Mouse (Mus musculus): Measurements from ENCODE around the gene Map3k6. TPM values are rescaled to one million over a fixed set of nuclear protein-coding genes. Genes with fewer than 3 reads are reported as not detected.
A peak's percentile ranks its signal among the peaks of the same experiment; 100 is the strongest.

The Map3k6 gene
- polyA plus RNA-seq, 1 experiment from 2014 or later, result 8.6 TPM

GRCm38 (mm10) chr4:133257230-133257629 is 16.6 kb downstream of the Map3k6 start:
- Histone ChIP-seq H3K9ac (no peak overlapping the region), H3K4me1 (peaks cover 9% of the 10 kb centered on the region; the same call in 1 of the 2 replicates), H3K4me3 (replicated peaks) (peak overlapping the region; percentile 14; the same call in 1 of the 2 replicates), H3K27ac (peak overlapping the region; percentile 68), H3K4me2 (peak overlapping the region; percentile 47), H3K9me3 (no peaks in the 10 kb centered on the region), H3K27me3 (replicated peaks) (peaks cover 7% of the 10 kb centered on the region), H3K36me3 (no peaks in the 10 kb centered on the region)
- no peak for ATAC-seq (ENCODE audit: insufficient read depth, low FRiP score, low read depth)
- WGBS, result 28% methylated on average over 12 of the region's 12 CpGs

GRCm38 (mm10) chr4:133257798-133258408 is 17.3 kb downstream of the Map3k6 start:
- peak; percentile 67 for ATAC-seq (ENCODE audit: insufficient read depth, low FRiP score, low read depth)
- 60% methylated on average over 12 of the region's 12 CpGs for WGBS
- no peak overlapping the region for H3K4me3 ChIP-seq (replicated peaks)
- H3K36me3 ChIP-seq, result no peaks in the 10 kb centered on the region
- H3K4me1 ChIP-seq, result peaks cover 9% of the 10 kb centered on the region; the same call in 1 of the 2 replicates
- no peaks in the 10 kb centered on the region for H3K9me3 ChIP-seq
- H3K9ac ChIP-seq, result no peak overlapping the region
- H3K27me3 ChIP-seq (replicated peaks), result peaks cover 7% of the 10 kb centered on the region
- peak overlapping the region; percentile 68 for H3K27ac ChIP-seq
- peak overlapping the region; percentile 3; the same call in 1 of the 2 replicates for H3K4me2 ChIP-seq

- peak overlapping the region; percentile 33 for H3K4me2 ChIP-seq
- peaks cover 6% of the 10 kb centered on the region; the same call in 1 of the 2 replicates for H3K4me1 ChIP-seq
- no peaks in the 10 kb centered on the region for H3K9me3 ChIP-seq
- ATAC-seq (ENCODE audit: insufficient read depth, low FRiP score, low read depth), result 0 out of 2 replicates have a peak, but pooled peaks have one; percentile 14
- no peak overlapping the region for H3K9ac ChIP-seq
- H3K36me3 ChIP-seq, result peaks cover 26% of the 10 kb centered on the region
- H3K4me3 ChIP-seq (replicated peaks), result peak overlapping the region; percentile 26; the same call in 1 of the 2 replicates
- peak overlapping the region; percentile 57 for H3K27ac ChIP-seq
- WGBS, result 55% methylated on average over 10 of the region's 10 CpGs
- peaks cover 1% of the 10 kb centered on the region for H3K27me3 ChIP-seq (replicated peaks)
Measured at GRCm38 (mm10) chr4:133261641-133262374, 21.2 kb downstream of the Map3k6 start.

- Histone ChIP-seq H3K27me3 (replicated peaks) (no peaks in the 10 kb centered on the region), H3K36me3 (peaks cover 30% of the 10 kb centered on the region), H3K4me2 (peak overlapping the region; percentile 33), H3K4me3 (replicated peaks) (peak overlapping the region; percentile 26), H3K4me1 (peaks cover 3% of the 10 kb centered on the region; the same call in 1 of the 2 replicates), H3K9me3 (no peaks in the 10 kb centered on the region), H3K9ac (no peak overlapping the region), H3K27ac (peak overlapping the region; percentile 57)
- ATAC-seq (ENCODE audit: insufficient read depth, low FRiP score, low read depth), result no peak
- WGBS, result 61% methylated on average over 7 of the region's 7 CpGs
Measured at GRCm38 (mm10) chr4:133262375-133262765, 21.8 kb downstream of the Map3k6 start.

- ATAC-seq (ENCODE audit: insufficient read depth, low FRiP score, low read depth), result no peak
- peaks cover 35% of the 10 kb centered on the region for H3K36me3 ChIP-seq
- H3K9me3 ChIP-seq, result no peaks in the 10 kb centered on the region
- no peak within 1 kb of the TSS for H3K9ac ChIP-seq
- 28% methylated on average over 7 of the region's 7 CpGs for WGBS
- H3K4me2 ChIP-seq, result peak within 1 kb of the TSS; percentile 33
- peak within 1 kb of the TSS; percentile 57 for H3K27ac ChIP-seq
- peaks cover 3% of the 10 kb centered on the region; the same call in 1 of the 2 replicates for H3K4me1 ChIP-seq
- no peaks in the 10 kb centered on the region for H3K27me3 ChIP-seq (replicated peaks)
- H3K4me3 ChIP-seq (replicated peaks), result peak within 1 kb of the TSS; percentile 26
Measured at GRCm38 (mm10) chr4:133262882-133263281, 22.3 kb downstream of the Map3k6 start, which contains the start of gene Sytl1. Sytl1 (minus strand) TSS chr4:133263113.

- no peak overlapping the region for H3K27ac ChIP-seq
- peaks cover 3% of the 10 kb centered on the region; the same call in 1 of the 2 replicates for H3K4me1 ChIP-seq
- ATAC-seq (ENCODE audit: insufficient read depth, low FRiP score, low read depth), result no peak
- no peaks in the 10 kb centered on the region for H3K27me3 ChIP-seq (replicated peaks)
- H3K9me3 ChIP-seq, result no peaks in the 10 kb centered on the region
- H3K9ac ChIP-seq, result no peak overlapping the region
- WGBS, result 84% methylated on average over 5 of the region's 5 CpGs
- peaks cover 43% of the 10 kb centered on the region for H3K36me3 ChIP-seq
- no peak overlapping the region for H3K4me2 ChIP-seq
- no peak overlapping the region for H3K4me3 ChIP-seq (replicated peaks)
Measured at GRCm38 (mm10) chr4:133263756-133264155, 23.1 kb downstream of the Map3k6 start.

GRCm38 (mm10) chr4:133264559-133264958 is 23.9 kb downstream of the Map3k6 start:
- no peak for ATAC-seq (ENCODE audit: insufficient read depth, low FRiP score, low read depth)
- Histone ChIP-seq H3K4me3 (replicated peaks) (no peak overlapping the region), H3K27ac (no peak overlapping the region), H3K9me3 (no peaks in the 10 kb centered on the region), H3K4me1 (peaks cover 3% of the 10 kb centered on the region; the same call in 1 of the 2 replicates), H3K4me2 (no peak overlapping the region), H3K27me3 (replicated peaks) (no peaks in the 10 kb centered on the region), H3K36me3 (peaks cover 49% of the 10 kb centered on the region), H3K9ac (no peak overlapping the region)
- WGBS, result 86% methylated on average over 2 of the region's 2 CpGs

- no peak for ATAC-seq (ENCODE audit: insufficient read depth, low FRiP score, low read depth)
Measured at GRCm38 (mm10) chr4:133265297-133265696, 24.7 kb downstream of the Map3k6 start.

GRCm38 (mm10) chr4:133265759-133266158 is 25.1 kb downstream of the Map3k6 start:
- Histone ChIP-seq H3K4me2 (no peak overlapping the region), H3K9me3 (no peaks in the 10 kb centered on the region), H3K4me3 (replicated peaks) (no peak overlapping the region), H3K27ac (no peak overlapping the region), H3K36me3 (peaks cover 55% of the 10 kb centered on the region), H3K4me1 (peaks cover 3% of the 10 kb centered on the region; the same call in 1 of the 2 replicates), H3K27me3 (replicated peaks) (no peaks in the 10 kb centered on the region), H3K9ac (no peak overlapping the region)
- no peak for ATAC-seq (ENCODE audit: insufficient read depth, low FRiP score, low read depth)
- WGBS, result 78% methylated on average over 4 of the region's 4 CpGs

More at GRCm38 (mm10) chr4:133265297-133265696, 24.7 kb downstream of the Map3k6 start:
- Histone ChIP-seq H3K36me3 (peaks cover 55% of the 10 kb centered on the region), H3K9ac (no peak overlapping the region), H3K4me2 (no peak overlapping the region), H3K27me3 (replicated peaks) (no peaks in the 10 kb centered on the region), H3K9me3 (no peaks in the 10 kb centered on the region), H3K4me1 (peaks cover 3% of the 10 kb centered on the region; the same call in 1 of the 2 replicates), H3K27ac (no peak overlapping the region), H3K4me3 (replicated peaks) (no peak overlapping the region)
- WGBS, result 90% methylated on average over 3 of the region's 3 CpGs

GRCm38 (mm10) chr4:133266248-133266880 is 25.7 kb downstream of the Map3k6 start:
- ATAC-seq (ENCODE audit: insufficient read depth, low FRiP score, low read depth), result no peak
- Histone ChIP-seq H3K36me3 (peaks cover 55% of the 10 kb centered on the region), H3K4me1 (peaks cover 3% of the 10 kb centered on the region; the same call in 1 of the 2 replicates), H3K4me3 (replicated peaks) (no peak overlapping the region), H3K27me3 (replicated peaks) (no peaks in the 10 kb centered on the region), H3K27ac (no peak overlapping the region), H3K9me3 (no peaks in the 10 kb centered on the region), H3K4me2 (no peak overlapping the region), H3K9ac (no peak overlapping the region)
- WGBS, result 82% methylated on average over 12 of the region's 12 CpGs

- Histone ChIP-seq H3K9ac (no peak overlapping the region), H3K4me1 (no peaks in the 10 kb centered on the region), H3K27me3 (replicated peaks) (no peaks in the 10 kb centered on the region), H3K4me2 (no peak overlapping the region), H3K27ac (no peak overlapping the region), H3K4me3 (replicated peaks) (no peak overlapping the region), H3K9me3 (no peaks in the 10 kb centered on the region), H3K36me3 (peaks cover 55% of the 10 kb centered on the region)
- WGBS, result 90% methylated on average over 3 of the region's 3 CpGs
- ATAC-seq (ENCODE audit: insufficient read depth, low FRiP score, low read depth), result no peak
Measured at GRCm38 (mm10) chr4:133268931-133269330, 28.3 kb downstream of the Map3k6 start.
